Mouse (Mus musculus) Muller cell, postnatal 12 days (primary cell): Measurements from ENCODE around the gene Olfr967.

Experiments
- DNase-seq: peaks from one replicate; pipeline ENCODE4 v3.0.0-alpha.2; 2015; ENCODE audit errors: inconsistent ontology term

The Olfr967 gene

DNA sequence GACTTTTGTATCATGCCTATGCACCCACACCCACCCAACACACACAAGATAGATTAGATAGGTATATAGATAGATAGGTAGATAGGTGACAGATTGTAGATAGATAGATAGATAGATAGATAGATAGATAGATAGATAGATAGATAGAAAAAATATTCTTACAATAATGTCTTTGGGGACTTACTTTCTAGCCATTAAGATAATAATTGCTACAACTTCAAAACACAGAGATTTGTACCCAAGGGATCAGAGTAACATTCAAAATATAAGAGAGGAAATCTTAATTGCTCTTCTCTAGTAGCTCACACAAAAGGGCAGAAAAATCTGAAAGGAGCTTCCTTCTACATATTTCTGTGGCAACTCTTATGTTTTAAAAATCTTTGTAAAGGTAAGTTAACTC is at the start of gene Olfr967:
TSS of gene Olfr967 (plus strand) at position 301 of the 400 bp plus-strand sequence.
- no peak for DNase-seq

GRCm38 (mm10) chr9:39701123-39701522 is 44.9 kb upstream of the Olfr967 start:
- DNase-seq = peak; percentile 6

DNA sequence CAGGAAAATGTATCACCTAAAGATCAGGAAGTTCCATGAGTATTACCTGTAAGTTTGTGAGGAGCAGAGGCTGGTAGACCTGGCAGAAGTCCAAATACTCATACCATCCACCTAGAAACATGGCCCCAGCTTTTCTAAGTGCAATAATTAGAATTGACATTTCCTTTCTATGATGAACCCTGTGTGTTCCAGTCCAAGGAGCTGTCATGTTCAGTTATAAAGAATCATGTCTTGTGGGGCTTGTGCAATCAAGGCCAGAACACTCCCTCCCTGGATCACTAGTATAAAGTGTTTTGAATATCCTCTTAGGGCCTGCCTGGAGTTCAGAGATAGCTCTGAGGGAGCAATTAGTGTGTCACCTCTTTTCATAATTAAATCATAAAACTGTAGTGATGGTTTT is 39.0 kb upstream of the Olfr967 start, which contains the start of gene Olfr149:
TSS of gene Olfr149 (minus strand) at position 101 of the 400 bp plus-strand sequence.
- DNase-seq = no peak

GRCm38 (mm10) chr9:39708958-39709357 is 37.1 kb upstream of the Olfr967 start:
- no peak for DNase-seq

DNA sequence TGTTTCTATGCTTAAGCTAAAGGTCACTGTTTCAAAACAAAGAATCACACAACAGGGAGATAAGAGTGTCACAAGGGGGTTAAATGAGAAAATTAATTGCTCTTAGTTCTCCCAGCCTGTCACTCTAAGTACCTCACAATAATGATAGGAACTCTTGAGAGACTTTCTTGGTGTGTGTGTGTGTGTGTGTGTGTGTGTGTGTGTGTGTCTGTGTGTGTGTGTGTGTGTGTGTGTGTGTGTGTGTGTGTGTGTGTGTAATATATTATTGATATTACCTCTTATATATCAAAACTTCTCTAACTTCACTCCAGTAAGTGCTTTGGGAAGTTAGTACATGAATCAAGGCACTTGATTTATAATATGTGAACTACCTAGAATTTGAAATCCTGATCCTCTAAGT is 35.0 kb upstream of the Olfr967 start, which contains the start of gene Olfr965:
TSS of gene Olfr965 (plus strand) at position 301 of the 400 bp plus-strand sequence.
- DNase-seq = no peak

- no peak for DNase-seq
Observed at GRCm38 (mm10) chr9:39730678-39731077, 15.4 kb upstream of the Olfr967 start, which contains the start of gene Olfr150. Olfr150 (plus strand) TSS chr9:39730978.

- no peak for DNase-seq
Observed at GRCm38 (mm10) chr9:39740741-39741140, 5.3 kb upstream of the Olfr967 start.

DNA sequence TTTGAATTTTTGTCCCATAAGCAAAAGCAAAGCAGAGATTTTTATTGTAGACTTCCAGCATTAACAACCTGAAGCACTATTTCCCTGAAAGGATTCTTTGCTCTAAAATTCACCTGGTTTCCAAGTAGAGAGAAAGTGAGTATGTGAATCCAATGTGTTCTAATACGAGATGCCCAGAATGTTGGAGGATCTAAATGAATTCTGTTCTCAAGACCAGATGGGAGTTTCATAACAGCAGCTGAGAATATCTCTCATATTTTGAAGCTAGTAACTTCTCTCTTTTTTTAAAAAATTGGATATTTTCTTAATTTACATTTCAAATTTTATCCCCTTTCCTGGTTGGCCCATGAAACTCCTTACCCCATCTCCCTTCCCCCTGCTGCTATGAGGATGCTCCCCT is 379 bp downstream of the Olfr967 start:
- no peak for DNase-seq

DNA sequence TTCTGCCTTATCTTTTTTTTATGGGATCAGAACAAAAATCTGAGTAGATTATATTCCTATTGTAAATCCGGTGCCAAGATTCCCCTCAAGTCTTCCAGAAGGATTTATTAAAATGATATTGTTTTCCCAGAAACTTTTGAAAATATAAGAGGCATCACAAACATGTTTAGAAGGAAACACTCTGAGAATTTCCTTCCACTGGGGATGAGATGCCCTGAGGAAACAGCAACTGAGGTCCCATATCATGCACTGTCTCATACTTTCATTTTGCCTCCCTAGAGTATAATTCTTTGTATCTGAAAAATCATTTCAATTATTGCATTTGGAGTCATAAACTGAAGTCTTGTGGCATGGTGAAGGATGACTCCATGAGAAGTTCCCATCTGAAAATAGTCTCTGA is 37.1 kb downstream of the Olfr967 start, which contains the start of gene Olfr968:
TSS of gene Olfr968 (minus strand) at position 101 of the 400 bp plus-strand sequence.
- DNase-seq = no peak

DNA sequence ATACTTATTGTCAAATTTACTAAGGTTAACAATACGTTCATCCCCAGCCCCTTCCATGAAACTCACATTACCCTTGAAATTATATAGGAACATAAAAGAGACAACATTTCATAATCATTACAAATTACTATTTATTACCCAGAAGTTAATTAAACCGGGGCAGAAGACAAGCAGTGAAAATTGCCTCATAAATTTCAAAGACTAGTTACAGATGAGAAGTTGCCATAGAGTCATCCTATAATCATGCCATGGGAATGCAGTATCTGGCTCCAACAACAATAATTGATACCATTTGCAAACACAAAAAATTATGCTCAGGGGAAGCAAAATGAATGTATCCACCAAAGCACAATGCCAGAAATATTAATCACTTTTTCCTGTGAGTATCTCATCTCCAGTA is 44.5 kb downstream of the Olfr967 start, which contains the start of gene Olfr969:
TSS of gene Olfr969 (plus strand) at position 388 of the 400 bp plus-strand sequence.
- DNase-seq = no peak
